Mouse (Mus musculus): ENCODE measurements around the gene Scamp4. TPM values are rescaled to one million over a fixed set of nuclear protein-coding genes. Genes with fewer than 3 reads are reported as not detected.
"Not testable (repeated sequence)": the region's sequence is repeated elsewhere in the genome, so short reads cannot be mapped to it uniquely, and the experiment has no call there.

Gene Scamp4
- total RNA-seq, 4 experiments from 2014 or later: 17.4 to 21.2 (median 19.2) TPM

GRCm38 (mm10) chr10:80610116-80610785 is 7.6 kb downstream of the Scamp4 start:
- no peak for DNase-seq (ENCODE audit: low spot score in 2 of 2)

- no peak for DNase-seq (ENCODE audit: low spot score in 2 of 2)
Measured at GRCm38 (mm10) chr10:80611024-80611423, 8.4 kb downstream of the Scamp4 start.

- DNase-seq (ENCODE audit: low spot score in 2 of 2): no peak
Measured at GRCm38 (mm10) chr10:80611905-80612304, 9.2 kb downstream of the Scamp4 start.

- DNase-seq (ENCODE audit: low spot score in 2 of 2): no peak
Measured at GRCm38 (mm10) chr10:80613821-80614220, 11.1 kb downstream of the Scamp4 start.

GRCm38 (mm10) chr10:80614351-80614750 is 11.7 kb downstream of the Scamp4 start:
- DNase-seq (ENCODE audit: low spot score in 2 of 2): no peak

- peak in 1 of 2 experiments; percentile 44 for DNase-seq (ENCODE audit: low spot score in 2 of 2)
Measured at GRCm38 (mm10) chr10:80618181-80618580, 15.5 kb downstream of the Scamp4 start.

- DNase-seq (ENCODE audit: low spot score in 2 of 2): no peak
Measured at GRCm38 (mm10) chr10:80619465-80620244, 17.0 kb downstream of the Scamp4 start.

- DNase-seq (ENCODE audit: low spot score in 2 of 2): no peak
Measured at GRCm38 (mm10) chr10:80620365-80620764, 17.7 kb downstream of the Scamp4 start.

- DNase-seq (ENCODE audit: low spot score in 2 of 2): no peak
Measured at GRCm38 (mm10) chr10:80620796-80621689, 18.4 kb downstream of the Scamp4 start.

GRCm38 (mm10) chr10:80621690-80621939 is 18.9 kb downstream of the Scamp4 start:
- no peak for DNase-seq (ENCODE audit: low spot score in 2 of 2)

- peak; percentile 98 to 99 for DNase-seq (ENCODE audit: low spot score in 2 of 2)
Measured at GRCm38 (mm10) chr10:80621940-80622660, 19.4 kb downstream of the Scamp4 start.

GRCm38 (mm10) chr10:80622661-80623456 is 20.2 kb downstream of the Scamp4 start, which contains the start of gene Csnk1g2:
TSS of gene Csnk1g2 (plus strand) at chr10:80622838.
- peak in 1 of 2 experiments; percentile 61 for DNase-seq (ENCODE audit: low spot score in 2 of 2)

- no peak for DNase-seq (ENCODE audit: low spot score in 2 of 2)
Measured at GRCm38 (mm10) chr10:80623457-80624191, 21.0 kb downstream of the Scamp4 start.

GRCm38 (mm10) chr10:80625764-80626163 is 23.1 kb downstream of the Scamp4 start:
- DNase-seq (ENCODE audit: low spot score in 2 of 2): no peak

GRCm38 (mm10) chr10:80627685-80628084 is 25.0 kb downstream of the Scamp4 start:
- DNase-seq (ENCODE audit: low spot score in 2 of 2): peak; percentile 55 to 61

GRCm38 (mm10) chr10:80628925-80629324 is 26.3 kb downstream of the Scamp4 start:
- DNase-seq (ENCODE audit: low spot score in 2 of 2): no peak

- DNase-seq (ENCODE audit: low spot score in 2 of 2): no peak
Measured at GRCm38 (mm10) chr10:80635345-80635744, 32.7 kb downstream of the Scamp4 start.

GRCm38 (mm10) chr10:80646936-80647335 is 44.3 kb downstream of the Scamp4 start:
- DNase-seq (ENCODE audit: low spot score in 2 of 2): no peak

- DNase-seq (ENCODE audit: low spot score in 2 of 2): not testable (repeated sequence)
Measured at GRCm38 (mm10) chr10:80649910-80650309, 47.2 kb downstream of the Scamp4 start.

GRCm38 (mm10) chr10:80650392-80650791 is 47.7 kb downstream of the Scamp4 start:
- DNase-seq (ENCODE audit: low spot score in 2 of 2): no peak

Data from gastrocnemius, adult 8-10 months (tissue).